Mouse (Mus musculus) yolk sac, embryonic 10.5 days (tissue): Measurements from ENCODE around the gene Scgb1c1.

Source experiments
- DNase-seq: peaks from one replicate; pipeline ENCODE4 v3.0.0-alpha.2; 2017; ENCODE audit warnings: low spot score

Scgb1c1 gene

GRCm38 (mm10) chr7:140844905-140845665 lies at the start of gene Scgb1c1:
Gene Scgb1c1, plus strand, starts transcription at chr7:140845547.
- peak; percentile 74 for DNase-seq

DNA sequence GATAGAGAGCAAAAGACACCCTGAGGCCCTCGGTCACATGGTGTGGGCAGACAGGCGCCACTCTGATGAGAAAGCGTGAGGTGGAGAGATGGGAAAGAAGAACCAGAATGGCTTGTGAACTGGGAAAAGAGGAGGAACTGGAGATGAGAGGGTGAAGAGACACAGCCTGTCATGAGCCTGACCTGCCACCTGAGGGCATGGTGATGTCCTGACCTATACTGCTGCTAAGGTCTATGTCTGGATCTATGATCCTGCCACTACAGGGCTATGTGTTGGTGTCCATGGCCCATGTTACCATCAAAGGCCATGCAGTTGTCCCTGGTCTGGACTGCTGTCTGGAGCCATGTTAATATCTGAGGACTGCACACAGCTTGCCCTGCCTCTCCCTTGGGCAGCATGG lies 47.7 kb upstream of the Scgb1c1 start:
- DNase-seq = no peak

- DNase-seq = no peak
These were observed 47.1 kb upstream of the Scgb1c1 start for GRCm38 (mm10) chr7:140798212-140798611.

DNA sequence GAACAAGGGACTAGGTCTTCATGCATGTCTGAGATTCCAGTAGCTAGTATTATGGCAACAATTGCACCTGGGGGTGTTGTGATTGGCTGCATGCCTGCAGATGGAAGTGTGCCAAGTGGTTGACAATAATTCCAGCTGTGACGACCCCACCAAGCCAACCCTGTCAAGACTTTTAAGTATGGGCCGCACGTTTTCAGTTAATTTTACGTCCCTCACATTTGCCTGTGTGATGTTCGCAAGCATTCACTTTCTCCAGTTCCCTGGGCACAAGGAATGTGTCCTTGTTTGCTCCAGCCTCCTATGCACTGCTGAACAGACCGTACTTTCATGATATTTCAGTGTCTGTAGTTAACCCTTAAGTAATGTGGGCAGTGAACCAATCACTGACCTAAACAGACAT lies 42.7 kb upstream of the Scgb1c1 start:
- DNase-seq = no peak

DNA sequence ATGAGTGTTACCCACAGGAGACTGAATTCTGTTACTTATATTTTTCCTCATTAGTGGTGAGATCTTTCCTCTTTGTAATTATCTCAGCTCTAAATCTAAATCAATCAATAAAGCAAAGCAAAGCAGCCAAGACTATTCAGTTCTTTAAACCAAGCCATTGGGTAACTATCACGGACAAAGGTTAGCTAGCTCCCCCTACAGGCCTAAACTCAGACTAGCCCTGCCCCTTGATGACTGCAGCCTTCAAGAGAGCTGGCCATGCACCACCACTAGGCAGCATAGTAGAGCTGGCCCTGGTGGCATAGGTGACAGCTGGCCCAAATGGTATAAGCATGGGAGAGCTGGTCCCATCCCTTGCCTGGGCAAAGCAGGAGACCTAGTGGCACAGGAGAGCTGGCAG lies 39.6 kb upstream of the Scgb1c1 start:
- no peak for DNase-seq

GRCm38 (mm10) chr7:140810496-140810895 lies 34.9 kb upstream of the Scgb1c1 start:
- DNase-seq = no peak

GRCm38 (mm10) chr7:140811714-140812113 lies 33.6 kb upstream of the Scgb1c1 start:
- no peak for DNase-seq

- DNase-seq = no peak
These were observed 32.5 kb upstream of the Scgb1c1 start for GRCm38 (mm10) chr7:140812850-140813249.

DNA sequence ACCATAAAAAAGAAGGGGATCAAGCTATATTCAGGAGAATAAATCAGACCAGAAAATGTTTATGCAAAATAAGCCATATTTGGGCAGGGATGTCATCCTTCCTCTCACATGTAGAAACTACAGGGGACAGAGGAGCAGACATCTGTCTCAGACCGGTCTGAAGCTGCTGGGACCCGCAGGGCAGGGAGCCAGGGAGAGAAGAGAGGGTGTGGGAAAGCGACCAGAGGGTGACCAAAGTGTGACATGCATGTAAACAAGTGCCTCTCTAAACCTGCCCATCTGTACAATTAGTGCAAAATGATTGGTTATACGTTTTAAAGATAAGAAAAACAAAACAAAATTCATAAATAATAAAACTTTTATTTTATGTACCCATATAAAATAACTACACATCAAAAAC lies 25.2 kb upstream of the Scgb1c1 start:
- no peak for DNase-seq

GRCm38 (mm10) chr7:140821305-140821652 lies 24.1 kb upstream of the Scgb1c1 start:
- no peak for DNase-seq

DNA sequence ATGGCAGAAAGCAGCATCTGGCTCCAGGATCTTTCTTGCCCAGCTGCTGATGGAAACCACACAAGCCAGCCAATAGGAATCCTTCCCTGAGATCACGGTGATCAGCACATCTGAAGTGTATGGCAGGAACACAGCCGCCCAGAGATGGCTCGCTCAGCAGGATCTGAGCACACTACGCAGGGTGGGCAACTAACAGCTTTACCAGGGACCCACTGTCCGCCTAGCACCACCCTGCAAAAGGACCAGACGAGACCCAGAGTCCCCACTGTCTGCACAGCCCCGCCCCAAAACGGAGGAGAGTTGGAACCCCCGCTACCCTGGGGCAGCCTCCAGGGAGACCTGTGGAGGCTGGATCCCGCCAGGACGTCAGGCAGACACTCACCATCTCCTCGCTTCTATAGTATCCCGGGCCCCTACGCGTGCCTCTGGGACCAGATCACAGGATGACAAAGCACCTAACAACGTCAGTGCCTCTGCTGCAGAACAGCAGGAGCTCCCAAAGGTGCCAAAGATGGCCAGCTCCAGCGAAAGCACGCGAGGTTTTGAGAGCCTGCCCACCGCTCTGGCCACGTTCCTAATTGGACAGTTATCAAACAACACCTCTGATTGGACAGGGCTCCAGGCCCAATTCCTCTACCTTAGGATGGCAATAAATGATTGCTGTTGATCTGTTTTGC lies 23.6 kb upstream of the Scgb1c1 start, which contains the start of gene Zfp941:
Zfp941 (minus strand) TSS at position 526 of the 677 bp plus-strand sequence.
- DNase-seq = peak; percentile 15

DNA sequence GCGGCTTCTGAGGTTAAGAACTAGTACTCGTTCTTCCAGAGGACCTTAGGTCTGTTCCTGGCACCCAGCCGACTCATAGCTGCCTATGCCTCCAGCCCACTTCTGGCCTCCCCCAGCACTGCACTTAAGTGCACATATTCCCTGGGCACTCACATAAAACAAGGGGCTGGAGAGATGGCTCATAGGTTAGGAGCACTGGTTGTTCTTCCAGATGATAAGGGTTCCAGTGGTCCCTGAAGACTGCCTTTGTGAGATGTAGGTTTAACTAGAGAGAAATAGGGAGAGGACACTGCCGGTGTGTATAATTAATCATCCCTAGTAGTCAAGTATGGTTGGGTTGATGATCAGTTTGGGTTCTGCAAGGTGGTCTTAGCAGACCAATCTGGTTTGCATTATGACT lies 22.6 kb upstream of the Scgb1c1 start:
- DNase-seq = no peak

DNA sequence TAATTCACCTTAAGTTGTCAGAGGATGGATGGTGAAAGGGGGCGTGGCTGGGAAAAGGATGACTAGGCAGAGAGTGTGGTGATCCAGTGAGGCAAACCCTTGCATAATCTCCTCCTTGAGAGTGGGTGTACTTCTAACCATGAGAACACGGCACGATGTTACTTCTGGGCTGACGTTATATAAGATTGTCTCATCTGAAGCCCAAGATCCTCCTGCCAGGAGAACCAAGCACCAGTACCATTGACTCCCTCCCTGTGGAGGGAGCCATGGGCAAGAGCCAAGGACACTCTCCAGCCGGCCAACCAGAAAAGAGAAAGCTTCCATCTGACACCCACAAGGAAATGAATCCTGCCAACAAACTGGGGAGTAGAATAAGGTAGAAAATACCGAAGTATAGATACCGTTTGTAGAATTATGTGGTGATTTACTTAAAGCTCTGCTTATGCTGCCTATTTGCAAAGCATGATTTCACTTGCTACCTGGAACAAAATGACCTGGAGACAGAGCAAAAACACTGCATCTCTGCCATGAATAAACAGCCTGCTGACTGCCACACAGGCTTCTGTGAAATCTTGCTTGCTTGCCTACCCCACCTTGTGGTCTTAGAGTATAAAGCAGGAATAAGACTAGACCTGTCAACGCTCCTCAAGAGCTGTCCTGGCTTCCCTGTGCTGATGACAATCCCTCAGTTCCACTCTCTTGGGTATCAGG lies 17.0 kb upstream of the Scgb1c1 start:
- DNase-seq = peak; percentile 80

GRCm38 (mm10) chr7:140831447-140831846 lies 13.9 kb upstream of the Scgb1c1 start:
- DNase-seq = no peak

- no peak for DNase-seq
These were observed 12.0 kb upstream of the Scgb1c1 start for GRCm38 (mm10) chr7:140833341-140833740.

DNA sequence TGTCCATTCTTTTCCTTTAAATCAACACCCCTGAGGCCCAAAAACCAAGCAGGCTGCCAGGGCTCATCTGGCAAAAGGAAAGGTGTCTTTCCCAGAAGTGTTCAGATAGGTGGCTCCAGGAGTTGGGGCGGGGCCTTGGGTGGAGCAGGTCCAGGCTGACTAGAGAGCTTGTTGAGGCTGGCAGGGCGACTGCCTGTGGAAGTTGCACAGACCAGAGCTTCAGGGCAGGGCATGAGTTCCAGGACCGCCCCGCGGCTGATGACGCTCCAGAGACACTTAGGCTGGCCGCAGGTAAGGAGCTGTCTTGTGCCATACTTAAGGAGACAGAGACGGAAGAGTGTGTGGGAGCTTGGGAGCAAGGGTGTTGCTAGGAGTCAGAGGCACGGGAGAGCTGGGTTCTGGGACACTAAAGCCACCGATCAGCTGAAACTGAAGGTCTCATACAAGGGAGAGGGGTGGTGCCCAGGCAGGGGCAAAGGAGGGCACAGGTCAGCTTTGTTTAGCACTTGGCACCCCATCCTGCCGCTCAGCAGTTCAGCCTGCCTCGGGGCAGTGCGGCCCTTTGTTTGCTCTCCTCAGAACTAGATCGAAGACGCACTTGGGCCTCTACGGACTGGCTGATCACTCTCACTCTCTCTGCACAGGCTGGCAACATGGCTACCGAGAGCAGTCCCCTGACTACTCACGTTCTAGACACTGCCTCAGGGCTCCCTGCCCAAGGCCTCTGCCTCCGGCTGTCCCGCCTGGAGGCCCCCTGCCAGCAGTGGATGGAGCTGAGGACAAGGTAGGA lies 10.2 kb upstream of the Scgb1c1 start, which contains the start of gene Urah:
Urah (plus strand) TSS at position 51 of the 790 bp plus-strand sequence.
- DNase-seq = peak; percentile 55

DNA sequence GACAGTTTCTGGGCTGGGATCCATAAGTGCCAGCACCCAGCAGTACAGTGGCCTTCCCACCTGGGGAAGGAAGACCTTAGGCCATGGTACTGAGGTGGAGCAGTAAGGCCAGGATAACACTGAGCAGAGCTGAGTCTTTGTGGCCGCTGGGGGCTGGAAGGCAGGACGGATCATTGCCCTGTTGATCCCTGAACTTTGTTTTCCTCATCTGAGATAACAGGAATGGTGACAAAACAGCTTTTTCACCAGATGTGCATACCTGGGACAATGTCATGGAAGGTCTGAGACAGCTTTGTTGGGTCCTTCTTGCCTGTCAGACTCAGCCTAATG lies 9.6 kb upstream of the Scgb1c1 start:
- peak; percentile 53 for DNase-seq

DNA sequence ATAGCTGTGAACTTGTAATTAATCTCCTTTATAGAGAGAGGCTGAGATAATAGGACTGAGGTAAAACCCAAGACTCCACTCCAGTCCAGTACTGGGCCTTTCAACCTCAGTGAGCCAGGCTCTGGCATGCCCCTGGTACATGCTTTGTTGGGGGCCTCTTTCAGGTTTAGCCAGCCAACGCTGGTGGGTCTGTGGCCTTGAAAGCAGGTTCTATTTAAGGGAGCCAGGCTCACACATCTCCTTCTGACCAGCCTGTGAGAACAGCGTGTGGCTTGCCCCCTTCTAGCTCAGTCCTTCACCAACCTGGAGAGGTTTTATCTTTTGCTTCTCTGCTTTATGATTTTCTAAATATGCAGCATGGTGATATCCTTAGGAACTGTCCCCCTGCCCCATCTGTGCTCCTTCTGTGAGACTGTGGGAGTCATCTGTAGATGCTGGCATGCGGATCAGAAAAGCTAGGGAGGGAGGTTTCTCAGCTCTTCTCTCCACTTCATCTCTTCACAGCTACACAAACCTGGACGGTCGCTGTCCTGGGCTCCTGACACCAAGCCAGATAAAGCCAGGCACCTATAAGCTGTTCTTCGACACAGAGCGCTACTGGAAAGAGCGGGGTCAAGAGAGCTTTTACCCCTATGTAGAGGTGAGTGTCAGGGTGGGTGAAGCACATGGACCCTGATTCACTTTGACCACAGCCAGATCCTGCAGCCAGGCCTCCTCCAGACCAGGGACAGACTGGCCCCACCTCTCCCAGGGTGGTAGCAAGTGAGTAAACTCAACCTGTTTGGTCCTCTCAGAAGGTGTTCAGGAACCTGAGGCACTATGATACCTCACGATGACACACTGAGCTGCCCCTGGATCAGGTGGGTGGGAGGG lies 8.9 kb upstream of the Scgb1c1 start:
- DNase-seq = no peak

GRCm38 (mm10) chr7:140839556-140839955 lies 5.8 kb upstream of the Scgb1c1 start:
- DNase-seq = no peak

DNA sequence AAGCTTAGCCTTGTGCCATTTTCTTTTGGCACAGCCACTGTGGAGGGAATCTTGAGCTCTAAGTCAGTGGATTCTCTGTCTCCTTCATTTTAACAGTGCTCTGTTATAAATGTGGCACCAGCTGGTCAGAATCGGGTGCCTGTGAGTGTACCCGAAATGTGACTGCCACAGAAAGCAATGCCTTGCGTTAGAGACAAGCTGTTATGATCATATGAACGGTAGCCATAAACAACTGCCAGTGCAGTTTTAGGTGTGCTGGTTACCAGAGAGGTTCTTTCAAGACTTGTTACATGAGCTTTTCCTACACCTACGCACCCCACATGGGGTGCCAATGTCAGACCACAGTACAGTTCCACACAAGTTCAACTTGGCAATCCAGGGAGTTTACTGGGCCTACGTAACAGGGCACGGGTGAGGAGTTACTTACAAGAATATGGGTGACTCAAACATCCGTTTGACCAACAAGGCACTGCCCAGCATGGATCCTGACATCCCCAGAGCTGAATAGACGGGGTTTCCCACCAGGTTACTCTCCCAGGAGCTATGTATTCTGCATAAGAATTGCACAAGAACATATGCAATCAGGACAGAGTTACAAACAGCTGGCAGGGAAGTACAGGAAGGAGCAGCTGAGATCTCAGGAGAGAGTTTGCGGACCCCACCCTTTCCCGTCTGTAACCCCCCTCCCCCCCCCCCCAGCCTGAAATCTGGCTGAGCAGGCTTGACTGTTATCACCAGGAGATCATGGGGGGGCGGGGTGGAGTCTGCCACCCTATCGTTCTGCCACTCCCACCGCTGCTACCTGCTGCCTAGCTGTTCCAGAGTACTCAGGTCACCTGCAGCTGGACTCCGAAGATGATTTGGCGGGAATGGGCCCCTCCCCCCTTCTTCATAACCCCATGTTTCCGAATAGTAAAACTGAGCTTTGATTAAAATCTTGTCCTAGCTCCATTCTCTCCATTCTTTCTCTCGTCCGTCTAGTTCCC lies 4.3 kb upstream of the Scgb1c1 start:
- peak; percentile 26 for DNase-seq
